Mouse (Mus musculus): ENCODE measurements at regions not wholly inside any gene's neighbourhood (a gene's known extent, or its start where the extent isn't known, plus 50 kb on each side); places are given as distances from the start of the nearest gene placed in this dataset.

DNA sequence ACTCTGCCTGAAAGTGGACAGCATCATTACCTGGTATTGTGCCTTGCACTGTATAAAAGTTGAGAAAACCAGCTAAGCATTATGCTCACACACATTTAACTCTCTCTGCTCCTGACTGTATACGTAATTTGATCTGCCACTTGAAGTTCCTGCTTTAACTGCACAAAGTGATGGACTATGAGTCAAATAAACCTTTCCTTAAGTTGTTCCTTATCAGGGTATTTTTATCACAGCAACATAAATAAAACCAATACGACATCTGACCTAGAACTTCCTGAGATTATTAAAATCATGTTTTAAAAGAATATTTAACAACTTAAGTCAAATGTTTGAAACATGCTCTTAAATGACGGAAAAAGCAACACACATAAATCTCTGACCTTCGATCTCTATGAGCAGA, 134.9 kb upstream of the Meis1 start:
- TF ChIP-seq CTCF (IDR thresholded peaks at IDR 0.05; ENCODE audit: control insufficient read depth, insufficient read depth, insufficient replicate concordance, low read depth, low read length) (no peak), POLR2A (IDR thresholded peaks at IDR 0.05; ENCODE audit: control insufficient read depth, low read depth, low read length) (no peak)

All from testis, adult 2 months (tissue).